Mouse (Mus musculus) heart, postnatal 0 days (tissue): ENCODE measurements around the gene Srsf1. TPM values are rescaled to one million over a fixed set of nuclear protein-coding genes. Genes with fewer than 3 reads are reported as not detected.

Experiments used
- ATAC-seq: fragments of 200-750 bp; cut with Nextera tagmentation; 2 replicates; pipeline ENCODE4 v1.8.0; 2017; ENCODE audit warnings: low read depth, moderate number of reproducible peaks, moderate library complexity; ENCODE audit not compliant: insufficient read depth
- DNase-seq: peaks from one replicate; pipeline ENCODE4 v3.0.0-alpha.2; 2016; ENCODE audit warnings: low spot score
- H3K27ac ChIP-seq: fragments of 300-500 bp; sonication (generic); 2 replicates; pipeline ENCODE4 v1.5.1; 2014; ENCODE audit warnings: low read depth, mild to moderate bottlenecking
- H3K27me3 ChIP-seq: fragments of 300-500 bp; sonication (generic); 2 replicates; pipeline ENCODE4 v1.6.1; 2014; ENCODE audit warnings: low read length, mixed read lengths; ENCODE audit not compliant: control insufficient read depth, insufficient read depth
- H3K36me3 ChIP-seq: fragments of 300-500 bp; sonication (generic); replicated peaks from 2 replicates; pipeline ENCODE4 v1.6.1; 2014; ENCODE audit warnings: low read length, mixed read lengths; ENCODE audit not compliant: control insufficient read depth, insufficient read depth
- H3K4me1 ChIP-seq: fragments of 300-500 bp; sonication (generic); 2 replicates; pipeline ENCODE4 v1.6.1; 2014; ENCODE audit warnings: antibody characterized with exemption; ENCODE audit not compliant: control insufficient read depth, insufficient read depth
- H3K4me2 ChIP-seq: fragments of 300-500 bp; sonication (generic); 2 replicates; pipeline ENCODE4 v1.6.1; 2014; ENCODE audit warnings: low read depth, mild to moderate bottlenecking, low read length, moderate library complexity
- H3K4me3 ChIP-seq: fragments of 300-500 bp; sonication (generic); 2 replicates; pipeline ENCODE4 v1.5.1; 2014; ENCODE audit warnings: low read depth, low read length
- H3K9ac ChIP-seq: fragments of 300-500 bp; sonication (generic); replicated peaks from 2 replicates; pipeline ENCODE4 v1.6.1; 2014; ENCODE audit warnings: low read depth, low read length, mixed read lengths
- H3K9me3 ChIP-seq: fragments of 300-500 bp; sonication (generic); replicated peaks from 2 replicates; pipeline ENCODE4 v1.6.1; 2016; ENCODE audit warnings: low read length; ENCODE audit not compliant: control insufficient read depth
- CTCF ChIP-seq: IDR thresholded peaks from 2 replicates; pipeline ENCODE4 v1.5.1; 2016; ENCODE audit warnings: antibody characterized with exemption, control low read depth, low read depth
- EP300 ChIP-seq: IDR thresholded peaks from 2 replicates; pipeline ENCODE4 v1.6.1; 2016; ENCODE audit warnings: antibody characterized with exemption, low read depth
- WGBS: fragments of 180-500 bp; shearing (Covaris S2); extraction: QIAGEN DNeasy Blood & Tissue Kit; methylation state at CpG from one replicate; pipeline ENCODE4 v1.1.7; 2014; 5-methylcytosine and 5-hydroxymethylcytosine counted together
- polyA plus RNA-seq: library from polyadenylated mRNA; unstranded; fragments of >200 nt; fragmentation: Nextera tagmentation; extraction: Ambion mirVana; gene quantifications from 2 replicates; pipeline ENCODE4 v1.2.1, GENCODE M21; 2015
- total RNA-seq: library from RNA; depleted of rRNA; stranded (reverse); fragments of >200 nt; gene quantifications from 2 replicates; pipeline ENCODE4 v1.2.3, GENCODE M21; 2014; ENCODE audit warnings: low replicate concordance

The Srsf1 gene
- total and polyA plus RNA-seq, 2 experiments from 2014 or later = 83.5 to 195 TPM

- no peak overlapping the region for H3K9ac ChIP-seq
- no peak overlapping the region for H3K27ac ChIP-seq
- ATAC-seq (no peak), DNase-seq (no peak)
- H3K36me3 ChIP-seq = no peaks in the 10 kb centered on the region
- H3K9me3 ChIP-seq = no peaks in the 10 kb centered on the region
- peaks cover 6% of the 10 kb centered on the region for H3K4me1 ChIP-seq
- H3K4me2 ChIP-seq = no peak overlapping the region
- no peak overlapping the region for H3K4me3 ChIP-seq
- no peaks in the 10 kb centered on the region for H3K27me3 ChIP-seq
- TF ChIP-seq EP300 (no peak), CTCF (no peak)
- WGBS = 79% methylated on average over 11 of the region's 11 CpGs
These were observed 32.0 kb upstream of the Srsf1 start for GRCm38 (mm10) chr11:88015161-88015560.

GRCm38 (mm10) chr11:88015795-88016194 lies 31.4 kb upstream of the Srsf1 start:
- H3K4me3 ChIP-seq = no peak overlapping the region
- no peaks in the 10 kb centered on the region for H3K27me3 ChIP-seq
- TF ChIP-seq EP300 (no peak), CTCF (no peak)
- H3K9ac ChIP-seq = no peak overlapping the region
- peaks cover 6% of the 10 kb centered on the region for H3K4me1 ChIP-seq
- no peaks in the 10 kb centered on the region for H3K36me3 ChIP-seq
- 87% methylated on average over 6 of the region's 6 CpGs for WGBS
- ATAC-seq (no peak), DNase-seq (no peak)
- no peaks in the 10 kb centered on the region for H3K9me3 ChIP-seq
- H3K27ac ChIP-seq = no peak overlapping the region
- H3K4me2 ChIP-seq = no peak overlapping the region

- WGBS = 80% methylated on average over 2 of the region's 2 CpGs
- peaks cover 18% of the 10 kb centered on the region for H3K4me1 ChIP-seq
- H3K9ac ChIP-seq = no peak overlapping the region
- no peaks in the 10 kb centered on the region for H3K27me3 ChIP-seq
- no peak for ATAC-seq
- H3K4me3 ChIP-seq = no peak overlapping the region
- TF ChIP-seq EP300 (no peak), CTCF (no peak)
- H3K36me3 ChIP-seq = no peaks in the 10 kb centered on the region
- no peak overlapping the region for H3K27ac ChIP-seq
- H3K4me2 ChIP-seq = no peak overlapping the region
- H3K9me3 ChIP-seq = no peaks in the 10 kb centered on the region
- DNase-seq = no peak
These were observed 23.2 kb upstream of the Srsf1 start for GRCm38 (mm10) chr11:88023933-88024332.

GRCm38 (mm10) chr11:88027391-88028035 lies 19.7 kb upstream of the Srsf1 start:
- no peak overlapping the region for H3K9ac ChIP-seq
- ATAC-seq = no peak
- H3K4me2 ChIP-seq = no peak overlapping the region
- no peak for DNase-seq
- no peaks in the 10 kb centered on the region for H3K36me3 ChIP-seq
- 82% methylated on average over 9 of the region's 9 CpGs for WGBS
- H3K4me1 ChIP-seq = peaks cover 17% of the 10 kb centered on the region
- H3K27ac ChIP-seq = no peak overlapping the region
- H3K4me3 ChIP-seq = no peak overlapping the region
- TF ChIP-seq CTCF = no peak
- no peak for TF ChIP-seq EP300
- no peaks in the 10 kb centered on the region for H3K27me3 ChIP-seq
- no peaks in the 10 kb centered on the region for H3K9me3 ChIP-seq

GRCm38 (mm10) chr11:88028193-88028684 lies 18.9 kb upstream of the Srsf1 start:
- TF ChIP-seq EP300 (no peak), CTCF (no peak)
- 12% methylated on average over 16 of the region's 16 CpGs for WGBS
- Histone ChIP-seq H3K27me3 (no peaks in the 10 kb centered on the region), H3K9me3 (no peaks in the 10 kb centered on the region), H3K27ac (no peak overlapping the region), H3K4me1 (peaks cover 17% of the 10 kb centered on the region), H3K36me3 (no peaks in the 10 kb centered on the region), H3K4me2 (no peak overlapping the region), H3K4me3 (no peak overlapping the region), H3K9ac (no peak overlapping the region)
- ATAC-seq = no peak
- no peak for DNase-seq

- no peak overlapping the region for H3K9ac ChIP-seq
- TF ChIP-seq EP300 (no peak), CTCF (no peak)
- H3K4me3 ChIP-seq = no peak overlapping the region
- H3K4me1 ChIP-seq = peaks cover 17% of the 10 kb centered on the region
- H3K36me3 ChIP-seq = no peaks in the 10 kb centered on the region
- no peak for ATAC-seq
- no peaks in the 10 kb centered on the region for H3K27me3 ChIP-seq
- DNase-seq = no peak
- H3K27ac ChIP-seq = no peak overlapping the region
- 82% methylated on average over 7 of the region's 7 CpGs for WGBS
- H3K4me2 ChIP-seq = no peak overlapping the region
- H3K9me3 ChIP-seq = no peaks in the 10 kb centered on the region
These were observed 17.0 kb upstream of the Srsf1 start for GRCm38 (mm10) chr11:88030219-88030618.
